Mouse (Mus musculus) forebrain, embryonic 15.5 days (tissue): ENCODE results near the gene Cops7a. TPM values are rescaled to one million over a fixed set of nuclear protein-coding genes. Genes with fewer than 3 reads are reported as not detected.

Experiments
- ATAC-seq: fragments of 200-750 bp; cut with Nextera tagmentation; replicated peaks from 2 replicates; pipeline ENCODE4 v1.8.0; 2017; ENCODE audit warnings: mild to moderate bottlenecking, moderate TSS enrichment, moderate library complexity
- H3K27ac ChIP-seq: fragments of 300-500 bp; sonication (generic); replicated peaks from 2 replicates; pipeline ENCODE4 v1.5.1; 2015; ENCODE audit warnings: mild to moderate bottlenecking, inconsistent platforms
- H3K27me3 ChIP-seq: fragments of 300-500 bp; sonication (generic); 2 replicates; pipeline ENCODE4 v1.6.1; 2015; ENCODE audit warnings: inconsistent platforms
- H3K36me3 ChIP-seq: fragments of 300-500 bp; sonication (generic); 2 replicates; pipeline ENCODE4 v1.6.1; 2015; ENCODE audit warnings: mild to moderate bottlenecking, inconsistent platforms
- H3K4me1 ChIP-seq: fragments of 300-500 bp; sonication (generic); 2 replicates; pipeline ENCODE4 v1.6.1; 2015; ENCODE audit warnings: inconsistent platforms
- H3K4me2 ChIP-seq: fragments of 300-500 bp; sonication (generic); replicated peaks from 2 replicates; pipeline ENCODE4 v1.6.1; 2015; ENCODE audit warnings: mild to moderate bottlenecking, inconsistent platforms
- H3K4me3 ChIP-seq: fragments of 300-500 bp; sonication (generic); 2 replicates; pipeline ENCODE4 v1.5.1; 2015; ENCODE audit warnings: mild to moderate bottlenecking, inconsistent platforms
- H3K9ac ChIP-seq: fragments of 300-500 bp; sonication (generic); replicated peaks from 2 replicates; pipeline ENCODE4 v1.6.1; 2015; ENCODE audit warnings: mild to moderate bottlenecking, inconsistent platforms
- H3K9me3 ChIP-seq: fragments of 300-500 bp; sonication (generic); 2 replicates; pipeline ENCODE4 v1.6.1; 2016; ENCODE audit warnings: inconsistent platforms
- WGBS: fragments of 180-500 bp; shearing (Covaris S2); methylation state at CpG from one replicate; pipeline ENCODE4 v1.1.7; 2015; ENCODE audit warnings: mixed read lengths; 5-methylcytosine and 5-hydroxymethylcytosine counted together
- polyA plus RNA-seq: library from polyadenylated mRNA; unstranded; fragments of >200 nt; fragmentation: Nextera tagmentation; extraction: Ambion mirVana; gene quantifications from 2 replicates; pipeline ENCODE4 v1.2.1, GENCODE M21; 2015

Cops7a gene
- 90.2 and 93.6 TPM in 2 replicates for polyA plus RNA-seq

DNA sequence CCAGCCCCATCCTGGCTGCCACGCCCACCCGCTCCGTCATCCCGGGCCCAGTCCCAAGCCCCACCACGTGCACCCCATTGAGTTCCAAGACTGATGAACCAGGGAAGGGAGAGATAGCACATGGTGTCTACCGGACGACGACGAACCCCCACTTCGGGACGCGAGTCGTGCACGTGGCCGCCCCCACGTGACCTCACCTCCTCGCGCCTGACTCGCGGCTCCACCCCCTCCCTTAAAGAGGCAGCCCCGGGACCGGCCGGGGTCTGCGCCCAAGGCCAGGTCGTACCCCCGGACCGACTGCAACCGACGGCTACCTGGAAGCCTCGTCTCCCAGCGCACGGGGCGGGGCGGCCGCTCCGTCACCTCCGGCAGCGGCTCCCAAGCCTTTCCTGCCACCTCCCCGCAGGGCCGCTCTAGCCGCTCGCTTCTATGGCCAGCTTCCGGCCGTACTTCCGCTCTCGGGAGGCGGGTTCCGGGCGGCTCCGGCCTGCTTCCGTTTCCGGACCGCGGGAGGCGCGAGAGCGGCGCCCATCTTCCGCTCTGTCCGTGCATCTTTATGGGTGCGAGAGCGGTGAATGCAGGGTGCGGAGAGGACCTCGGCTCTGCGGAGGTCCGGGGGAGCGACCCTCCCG lies at the start of gene Cops7a:
TSS of gene Cops7a (minus strand) at position 451 of the 632 bp plus-strand sequence.
- H3K4me2 ChIP-seq, result peak within 1 kb of the TSS; percentile 97
- H3K9ac ChIP-seq, result peak within 1 kb of the TSS; percentile 95
- H3K4me1 ChIP-seq, result peaks cover 16% of the 10 kb centered on the region
- peak within 1 kb of the TSS; percentile 92 for H3K27ac ChIP-seq
- WGBS, result 0% methylated on average over 68 of the region's 68 CpGs
- no peaks in the 10 kb centered on the region for H3K27me3 ChIP-seq
- no peaks in the 10 kb centered on the region; the same call in 1 of the 2 replicates for H3K9me3 ChIP-seq
- peak; percentile 97 for ATAC-seq
- H3K36me3 ChIP-seq, result peaks cover 11% of the 10 kb centered on the region
- peak within 1 kb of the TSS; percentile 77 for H3K4me3 ChIP-seq

DNA sequence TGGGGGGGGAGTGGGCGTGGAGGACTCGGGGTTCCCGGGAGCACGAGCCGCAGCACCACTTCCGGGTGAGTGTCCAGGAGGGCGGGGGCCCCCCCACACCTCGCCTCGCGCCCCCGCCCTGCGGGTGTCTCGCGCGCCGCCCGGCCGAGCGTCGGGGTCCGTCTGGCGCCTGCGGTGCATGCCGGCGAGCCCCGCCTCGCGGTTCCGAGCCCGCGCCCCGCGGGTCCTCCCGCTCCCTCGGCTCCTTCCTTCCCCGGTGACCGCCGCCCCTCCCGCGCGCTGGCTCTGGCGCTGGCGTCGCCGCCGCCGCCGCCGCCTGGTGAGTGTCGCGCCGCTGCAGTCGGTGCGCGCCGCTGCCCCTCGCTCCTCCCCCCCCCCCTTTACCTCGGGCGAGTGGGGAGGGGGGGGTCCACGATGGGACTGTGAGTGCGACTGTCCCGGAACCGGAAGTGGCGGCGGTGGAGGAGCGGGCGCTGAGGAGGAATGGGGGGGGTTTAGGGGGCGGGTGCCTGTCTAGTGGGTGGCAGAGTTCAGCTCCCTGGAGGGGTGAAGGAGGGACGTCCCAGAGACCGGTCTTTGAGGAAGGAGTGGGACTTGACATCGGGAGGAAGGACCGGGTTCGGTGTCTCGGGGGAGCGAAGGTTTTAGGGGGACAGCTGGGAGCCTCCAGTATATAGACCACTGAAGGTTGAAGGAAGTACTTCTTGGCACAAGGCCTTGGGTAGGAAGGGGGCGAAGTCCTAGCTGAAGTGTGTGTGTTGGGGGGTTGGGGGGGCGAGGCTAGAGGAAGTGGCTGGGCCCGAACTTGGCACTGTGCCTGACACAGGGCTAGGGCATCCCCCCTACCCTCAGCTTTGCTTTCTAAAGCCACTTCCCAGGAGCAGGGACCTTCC lies 44.1 kb upstream of the Cops7a start:
- H3K36me3 ChIP-seq, result peaks cover 17% of the 10 kb centered on the region
- no peaks in the 10 kb centered on the region for H3K9me3 ChIP-seq
- no peaks in the 10 kb centered on the region for H3K27me3 ChIP-seq
- H3K27ac ChIP-seq, result peak overlapping the region; percentile 99
- peaks cover 45% of the 10 kb centered on the region for H3K4me1 ChIP-seq
- H3K9ac ChIP-seq, result peak overlapping the region; percentile 86
- 2% methylated on average over 55 of the region's 78 CpGs for WGBS
- ATAC-seq, result peak; percentile 81
- peak overlapping the region; percentile 83 for H3K4me2 ChIP-seq
- peak overlapping the region; percentile 91 for H3K4me3 ChIP-seq

DNA sequence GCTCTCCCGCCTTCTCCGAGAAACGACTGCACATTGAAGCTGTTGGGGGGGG lies 43.6 kb upstream of the Cops7a start, which contains the start of gene Zfp384:
TSS of gene Zfp384 (plus strand) at position 17 of the 52 bp plus-strand sequence.
- peak within 1 kb of the TSS; percentile 83 for H3K4me2 ChIP-seq
- peaks cover 45% of the 10 kb centered on the region for H3K4me1 ChIP-seq
- 0% methylated on average over 3 of the region's 3 CpGs for WGBS
- H3K9ac ChIP-seq, result peak within 1 kb of the TSS; percentile 86
- H3K27ac ChIP-seq, result peak within 1 kb of the TSS; percentile 99
- peaks cover 17% of the 10 kb centered on the region for H3K36me3 ChIP-seq
- ATAC-seq, result no peak
- H3K4me3 ChIP-seq, result peak within 1 kb of the TSS; percentile 91
- no peaks in the 10 kb centered on the region for H3K9me3 ChIP-seq
- no peaks in the 10 kb centered on the region for H3K27me3 ChIP-seq

DNA sequence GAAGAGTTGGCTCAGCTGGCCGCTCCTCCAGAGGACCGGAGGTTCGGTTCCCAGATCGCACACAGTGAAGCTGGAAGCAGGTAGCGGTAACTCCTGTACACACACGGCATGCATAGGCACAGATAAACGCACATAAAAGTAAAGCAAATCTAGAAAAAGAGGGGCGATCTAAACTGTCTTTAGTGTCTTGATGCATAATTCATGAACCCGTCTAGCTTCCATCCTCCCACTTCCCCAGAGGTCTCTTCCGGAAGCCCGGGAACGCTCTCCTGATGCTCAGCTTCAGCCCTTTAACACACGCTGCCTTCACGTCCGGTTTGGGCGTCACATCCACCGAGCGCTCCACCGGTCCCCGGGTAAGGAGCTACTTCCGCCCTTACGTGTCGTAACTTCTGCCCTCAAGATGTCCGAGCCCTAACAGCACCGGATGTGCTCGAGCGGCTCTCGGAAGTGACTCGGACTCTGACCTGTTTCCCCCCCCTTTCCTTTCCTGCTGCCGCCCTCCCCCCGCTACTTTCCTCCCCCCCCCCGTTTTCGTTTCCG lies 43.3 kb upstream of the Cops7a start:
- peaks cover 45% of the 10 kb centered on the region for H3K4me1 ChIP-seq
- peak overlapping the region; percentile 91 for H3K4me3 ChIP-seq
- H3K27me3 ChIP-seq, result no peaks in the 10 kb centered on the region
- ATAC-seq, result peak; percentile 98
- 2% methylated on average over 33 of the region's 34 CpGs for WGBS
- peaks cover 17% of the 10 kb centered on the region for H3K36me3 ChIP-seq
- H3K9ac ChIP-seq, result peak overlapping the region; percentile 86
- peak overlapping the region; percentile 99 for H3K27ac ChIP-seq
- peak overlapping the region; percentile 83 for H3K4me2 ChIP-seq
- H3K9me3 ChIP-seq, result no peaks in the 10 kb centered on the region

DNA sequence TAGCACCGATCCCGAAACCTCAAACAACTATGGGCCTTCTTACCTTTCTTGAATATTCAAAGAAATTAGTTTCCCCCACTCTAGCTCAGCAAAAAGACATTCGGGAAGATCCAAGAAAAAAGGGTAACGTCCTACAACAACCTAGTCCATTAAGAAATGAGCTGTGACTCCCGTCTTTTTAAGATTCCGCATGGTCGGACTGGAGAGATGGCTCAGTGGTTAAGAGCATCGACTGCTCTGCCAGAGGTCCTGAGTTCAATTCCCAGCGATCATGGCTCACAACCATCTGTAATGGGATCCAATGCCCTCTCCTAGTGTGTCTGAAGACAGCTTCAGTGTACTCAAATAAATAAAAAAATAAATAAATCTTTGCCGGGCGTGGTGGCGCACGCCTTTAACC lies 42.7 kb upstream of the Cops7a start:
- Histone ChIP-seq H3K4me2 (peak overlapping the region; percentile 83), H3K4me3 (peak overlapping the region; percentile 91), H3K9ac (peak overlapping the region; percentile 86), H3K36me3 (peaks cover 16% of the 10 kb centered on the region), H3K27me3 (no peaks in the 10 kb centered on the region), H3K27ac (peak overlapping the region; percentile 99), H3K9me3 (no peaks in the 10 kb centered on the region), H3K4me1 (peaks cover 45% of the 10 kb centered on the region)
- ATAC-seq, result peak; percentile 0; the same call in 1 of the 2 replicates
- WGBS, result 45% methylated on average over 13 of the region's 13 CpGs

DNA sequence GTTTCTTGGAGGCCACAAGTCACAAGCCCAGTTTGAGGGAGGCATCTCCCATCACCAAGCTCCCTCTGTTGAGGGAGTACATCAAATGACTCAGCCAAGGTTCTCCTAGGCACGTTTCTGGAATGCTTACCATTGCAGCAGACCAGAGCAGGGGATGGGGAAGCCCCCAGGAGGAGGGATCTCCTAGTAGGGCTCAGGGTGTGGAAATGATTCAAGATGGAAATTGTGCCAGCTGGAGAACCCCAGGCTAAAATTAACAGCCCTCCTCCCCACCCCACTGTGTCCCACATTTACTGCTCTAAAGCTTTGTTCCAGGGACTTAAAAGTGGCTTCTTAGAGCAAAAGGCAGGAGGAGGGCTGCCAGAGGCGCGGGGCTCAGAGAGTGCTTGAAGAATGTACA lies 39.7 kb upstream of the Cops7a start:
- Histone ChIP-seq H3K4me1 (peaks cover 16% of the 10 kb centered on the region), H3K4me3 (no peak overlapping the region), H3K9me3 (no peaks in the 10 kb centered on the region), H3K27me3 (peaks cover 10% of the 10 kb centered on the region; the same call in 1 of the 2 replicates), H3K4me2 (no peak overlapping the region), H3K9ac (no peak overlapping the region), H3K36me3 (no peaks in the 10 kb centered on the region), H3K27ac (no peak overlapping the region)
- WGBS, result 47% methylated on average over 3 of the region's 3 CpGs
- no peak for ATAC-seq

- Histone ChIP-seq H3K27me3 (peaks cover 21% of the 10 kb centered on the region), H3K4me1 (peaks cover 15% of the 10 kb centered on the region), H3K4me2 (no peak overlapping the region), H3K27ac (no peak overlapping the region), H3K9ac (no peak overlapping the region; the same call in 1 of the 2 replicates), H3K4me3 (no peak overlapping the region), H3K9me3 (no peaks in the 10 kb centered on the region), H3K36me3 (no peaks in the 10 kb centered on the region)
- 43% methylated on average over 3 of the region's 3 CpGs for WGBS
- no peak for ATAC-seq
Observed at GRCm38 (mm10) chr6:125003706-125004105, 38.4 kb upstream of the Cops7a start.

GRCm38 (mm10) chr6:124999546-124999945 lies 34.2 kb upstream of the Cops7a start:
- ATAC-seq, result no peak
- Histone ChIP-seq H3K4me3 (no peak overlapping the region), H3K27ac (no peak overlapping the region)

GRCm38 (mm10) chr6:124999091-124999490 lies 33.8 kb upstream of the Cops7a start:
- no peak overlapping the region for H3K9ac ChIP-seq
- H3K4me2 ChIP-seq, result no peak overlapping the region
- no peaks in the 10 kb centered on the region for H3K36me3 ChIP-seq
- WGBS, result 43% methylated on average over 14 of the region's 14 CpGs
- H3K27ac ChIP-seq, result no peak overlapping the region
- no peaks in the 10 kb centered on the region for H3K9me3 ChIP-seq
- H3K4me3 ChIP-seq, result no peak overlapping the region
- peaks cover 30% of the 10 kb centered on the region for H3K27me3 ChIP-seq
- H3K4me1 ChIP-seq, result peaks cover 27% of the 10 kb centered on the region
- no peak for ATAC-seq

More at GRCm38 (mm10) chr6:124999546-124999945, 34.2 kb upstream of the Cops7a start:
- H3K36me3 ChIP-seq, result no peaks in the 10 kb centered on the region
- H3K9me3 ChIP-seq, result no peaks in the 10 kb centered on the region
- peaks cover 30% of the 10 kb centered on the region for H3K27me3 ChIP-seq
- H3K9ac ChIP-seq, result no peak overlapping the region
- WGBS, result 27% methylated on average over 10 of the region's 10 CpGs
- peaks cover 27% of the 10 kb centered on the region for H3K4me1 ChIP-seq
- H3K4me2 ChIP-seq, result no peak overlapping the region

DNA sequence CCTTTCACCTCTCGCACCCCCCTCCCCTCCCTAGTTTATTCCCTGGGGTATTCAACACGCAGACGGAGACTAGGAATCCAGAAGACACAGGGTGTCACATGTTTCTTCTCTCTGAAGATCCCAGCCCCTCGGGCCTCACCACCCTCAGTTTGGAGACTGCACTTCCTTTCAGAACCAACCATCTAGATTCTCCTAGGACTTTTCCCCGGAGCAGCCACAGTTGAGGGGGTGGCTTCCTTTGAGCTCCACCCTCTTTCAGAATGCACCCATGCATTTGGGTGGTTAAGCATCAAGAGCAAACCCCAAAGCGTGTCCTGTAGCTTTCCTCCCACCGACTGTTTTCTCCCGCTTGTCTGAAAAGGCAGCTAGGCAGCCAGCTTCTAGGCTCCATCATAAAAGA lies 32.7 kb upstream of the Cops7a start:
- Histone ChIP-seq H3K27me3 (peaks cover 30% of the 10 kb centered on the region), H3K9me3 (no peaks in the 10 kb centered on the region), H3K9ac (peak overlapping the region; percentile 75), H3K36me3 (no peaks in the 10 kb centered on the region), H3K4me3 (peak overlapping the region; percentile 56), H3K4me2 (peak overlapping the region; percentile 77), H3K4me1 (peaks cover 30% of the 10 kb centered on the region), H3K27ac (no peak overlapping the region)
- ATAC-seq, result no peak
- 10% methylated on average over 8 of the region's 8 CpGs for WGBS

GRCm38 (mm10) chr6:124996551-124997501 lies 31.5 kb upstream of the Cops7a start, which contains the start of gene Pianp:
Pianp (plus strand) TSS chr6:124996694.
- Histone ChIP-seq H3K9ac (peak within 1 kb of the TSS; percentile 75), H3K4me2 (peak within 1 kb of the TSS; percentile 77), H3K9me3 (no peaks in the 10 kb centered on the region), H3K27me3 (peaks cover 30% of the 10 kb centered on the region), H3K4me1 (peaks cover 30% of the 10 kb centered on the region), H3K27ac (peak within 1 kb of the TSS; percentile 72), H3K36me3 (no peaks in the 10 kb centered on the region), H3K4me3 (peak within 1 kb of the TSS; percentile 56)
- WGBS, result under 1% methylated on average over 65 of the region's 78 CpGs
- peak; percentile 84 for ATAC-seq
